Mouse (Mus musculus) kidney, postnatal 0 days (tissue): ENCODE results near the gene Dld. TPM values are rescaled to one million over a fixed set of nuclear protein-coding genes. Genes with fewer than 3 reads are reported as not detected.

Experiments used
- ATAC-seq: fragments of 200-750 bp; cut with Nextera tagmentation; replicated peaks from 2 replicates; pipeline ENCODE4 v1.8.0; 2017; ENCODE audit warnings: low read depth, moderate number of reproducible peaks, moderate TSS enrichment, moderate library complexity; ENCODE audit not compliant: low FRiP score
- DNase-seq: peaks from one replicate; pipeline ENCODE4 v3.0.0-alpha.2; 2016; ENCODE audit warnings: low spot score
- H3K27ac ChIP-seq: fragments of 300-500 bp; sonication (generic); 2 replicates; pipeline ENCODE4 v1.5.1; 2014; ENCODE audit warnings: mild to moderate bottlenecking
- H3K27me3 ChIP-seq: fragments of 300-500 bp; sonication (generic); 2 replicates; pipeline ENCODE4 v1.6.1; 2014; ENCODE audit warnings: low read length, mixed read lengths; ENCODE audit not compliant: insufficient read depth
- H3K36me3 ChIP-seq: fragments of 300-500 bp; sonication (generic); 2 replicates; pipeline ENCODE4 v1.6.1; 2014; ENCODE audit warnings: low read length, mixed read lengths; ENCODE audit not compliant: insufficient read depth
- H3K4me1 ChIP-seq: fragments of 300-500 bp; sonication (generic); replicated peaks from 2 replicates; pipeline ENCODE4 v1.6.1; 2014; ENCODE audit warnings: antibody characterized with exemption, low read length, mixed read lengths; ENCODE audit not compliant: insufficient read depth
- H3K4me2 ChIP-seq: fragments of 300-500 bp; sonication (generic); 2 replicates; pipeline ENCODE4 v1.6.1; 2014; ENCODE audit warnings: mild to moderate bottlenecking, low read length, moderate library complexity, mixed read lengths
- H3K4me3 ChIP-seq: fragments of 300-500 bp; sonication (generic); replicated peaks from 2 replicates; pipeline ENCODE4 v1.5.1; 2014; ENCODE audit warnings: low read depth, low read length
- H3K9ac ChIP-seq: fragments of 300-500 bp; sonication (generic); 2 replicates; pipeline ENCODE4 v1.6.1; 2014; ENCODE audit warnings: low read depth, low read length
- H3K9me3 ChIP-seq: fragments of 300-500 bp; sonication (generic); replicated peaks from 2 replicates; pipeline ENCODE4 v1.6.1; 2016; ENCODE audit warnings: low read length, inconsistent platforms, mixed read lengths
- CTCF ChIP-seq: IDR thresholded peaks from 2 replicates; pipeline ENCODE4 v1.5.1; 2016; ENCODE audit warnings: antibody characterized with exemption, low read depth, mild to moderate bottlenecking, moderate library complexity
- WGBS: fragments of 180-500 bp; shearing (Covaris S2); extraction: QIAGEN DNeasy Blood & Tissue Kit; methylation state at CpG from one replicate; pipeline ENCODE4 v1.1.7; 2014; 5-methylcytosine and 5-hydroxymethylcytosine counted together
- polyA plus RNA-seq: library from polyadenylated mRNA; unstranded; fragments of >200 nt; fragmentation: Nextera tagmentation; extraction: Ambion mirVana; gene quantifications from 2 replicates; pipeline ENCODE4 v1.2.1, GENCODE M21; 2015

Dld gene
- polyA plus RNA-seq, 1 experiment from 2014 or later: 196 TPM

- DNase-seq: no peak
- H3K27me3 ChIP-seq: no peaks in the 10 kb centered on the region
- no peak for TF ChIP-seq CTCF
- no peak overlapping the region for H3K4me3 ChIP-seq
- H3K27ac ChIP-seq: no peak overlapping the region
- WGBS: 93% methylated on average over 1 of the region's 1 CpGs
- no peak overlapping the region for H3K9ac ChIP-seq
- H3K9me3 ChIP-seq: no peaks in the 10 kb centered on the region
- no peak for ATAC-seq
- no peaks in the 10 kb centered on the region for H3K4me1 ChIP-seq
- peaks cover 50% of the 10 kb centered on the region for H3K36me3 ChIP-seq
- H3K4me2 ChIP-seq: no peak overlapping the region
Observed at GRCm38 (mm10) chr12:31333261-31333660, 18.0 kb downstream of the Dld start.

DNA sequence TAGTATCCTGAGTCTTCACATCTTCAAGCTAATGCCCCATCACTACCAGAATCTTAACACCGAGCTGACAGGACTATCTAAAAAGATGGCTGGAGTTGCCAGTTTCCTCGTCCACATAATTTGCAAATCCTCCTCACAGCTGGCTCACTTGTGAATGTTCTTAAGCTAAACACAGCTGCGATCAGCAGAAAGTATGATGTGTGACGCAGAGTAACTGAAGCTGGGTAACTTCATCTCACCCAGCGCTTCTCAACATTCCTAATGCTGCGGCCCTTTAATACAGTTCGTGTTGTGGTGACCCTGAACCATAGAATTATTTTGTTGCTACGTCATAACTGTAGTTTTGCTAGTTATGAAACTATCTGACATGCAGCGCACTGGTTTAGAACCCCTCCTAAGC lies 24.1 kb downstream of the Dld start:
- H3K4me2 ChIP-seq: no peak overlapping the region
- DNase-seq: no peak
- TF ChIP-seq CTCF: no peak
- H3K27me3 ChIP-seq: no peaks in the 10 kb centered on the region
- H3K9me3 ChIP-seq: no peaks in the 10 kb centered on the region
- H3K27ac ChIP-seq: no peak overlapping the region
- no peak overlapping the region for H3K4me3 ChIP-seq
- ATAC-seq: no peak
- WGBS: 88% methylated on average over 9 of the region's 9 CpGs
- H3K36me3 ChIP-seq: peaks cover 71% of the 10 kb centered on the region
- H3K9ac ChIP-seq: no peak overlapping the region
- no peaks in the 10 kb centered on the region for H3K4me1 ChIP-seq

DNA sequence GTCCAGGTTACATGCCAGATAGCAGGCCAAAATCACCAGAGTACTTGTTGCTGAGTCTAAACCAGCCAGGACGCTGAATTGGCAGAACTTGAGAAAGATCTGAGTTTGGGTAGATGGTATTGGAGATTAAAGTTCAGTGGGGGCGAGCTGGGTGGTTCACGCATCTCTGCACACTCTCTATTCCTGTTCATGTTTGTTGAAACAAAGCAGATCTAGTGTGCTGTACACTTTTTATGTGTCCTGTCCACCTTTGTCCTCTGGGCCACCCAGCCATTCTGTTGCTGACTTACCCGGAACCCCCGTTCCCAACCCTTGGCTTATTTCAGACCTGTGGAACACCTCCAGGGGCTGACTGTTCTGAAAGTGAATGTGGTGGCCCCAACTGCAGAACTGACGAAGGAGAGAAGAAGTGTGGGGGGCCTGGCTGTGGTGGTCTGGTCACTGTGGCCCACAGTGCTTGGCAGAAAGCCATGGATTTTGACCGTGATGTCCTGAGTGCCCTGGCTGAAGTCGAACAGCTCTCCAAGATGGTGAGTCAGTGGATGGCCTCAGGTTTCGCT lies 28.0 kb downstream of the Dld start:
- Histone ChIP-seq H3K9ac (no peak overlapping the region), H3K4me3 (no peak overlapping the region), H3K9me3 (no peaks in the 10 kb centered on the region), H3K36me3 (peaks cover 79% of the 10 kb centered on the region), H3K27ac (peak overlapping the region; percentile 38), H3K4me1 (no peaks in the 10 kb centered on the region), H3K27me3 (no peaks in the 10 kb centered on the region), H3K4me2 (no peak overlapping the region)
- 71% methylated on average over 9 of the region's 9 CpGs for WGBS
- ATAC-seq (peak; percentile 68), DNase-seq (no peak)
- TF ChIP-seq CTCF: no peak

- ATAC-seq: no peak
- H3K27me3 ChIP-seq: no peaks in the 10 kb centered on the region
- H3K9me3 ChIP-seq: no peaks in the 10 kb centered on the region
- no peak overlapping the region for H3K4me3 ChIP-seq
- no peak overlapping the region for H3K9ac ChIP-seq
- H3K27ac ChIP-seq: no peak overlapping the region
- 92% methylated on average over 1 of the region's 1 CpGs for WGBS
- peaks cover 84% of the 10 kb centered on the region for H3K36me3 ChIP-seq
- TF ChIP-seq CTCF: no peak
- no peaks in the 10 kb centered on the region for H3K4me1 ChIP-seq
- DNase-seq: no peak
- H3K4me2 ChIP-seq: no peak overlapping the region
Observed at GRCm38 (mm10) chr12:31321532-31321931, 29.7 kb downstream of the Dld start.

GRCm38 (mm10) chr12:31320817-31321216 lies 30.4 kb downstream of the Dld start:
- TF ChIP-seq CTCF: no peak
- DNase-seq (no peak), ATAC-seq (no peak)
- no peak overlapping the region for H3K4me2 ChIP-seq
- H3K4me3 ChIP-seq: no peak overlapping the region
- no peak overlapping the region for H3K27ac ChIP-seq
- H3K4me1 ChIP-seq: no peaks in the 10 kb centered on the region
- H3K9me3 ChIP-seq: no peaks in the 10 kb centered on the region
- no peak overlapping the region for H3K9ac ChIP-seq
- peaks cover 81% of the 10 kb centered on the region for H3K36me3 ChIP-seq
- 46% methylated on average over 13 of the region's 13 CpGs for WGBS
- H3K27me3 ChIP-seq: no peaks in the 10 kb centered on the region

- Histone ChIP-seq H3K4me2 (no peak overlapping the region), H3K4me1 (no peaks in the 10 kb centered on the region), H3K27me3 (no peaks in the 10 kb centered on the region), H3K36me3 (peaks cover 75% of the 10 kb centered on the region), H3K9ac (no peak overlapping the region), H3K9me3 (no peaks in the 10 kb centered on the region), H3K27ac (no peak overlapping the region), H3K4me3 (no peak overlapping the region)
- 77% methylated on average over 10 of the region's 10 CpGs for WGBS
- ATAC-seq: no peak
- TF ChIP-seq CTCF: no peak
- no peak for DNase-seq
Observed at GRCm38 (mm10) chr12:31318409-31318963, 32.8 kb downstream of the Dld start.
